Mouse (Mus musculus): ENCODE data around the gene Olfr878. TPM values are rescaled to one million over a fixed set of nuclear protein-coding genes. Genes with fewer than 3 reads are reported as not detected.

Gene Olfr878
- polyA plus RNA-seq (2015; fragmentation: Illumina TruSeq; extraction: RNeasy Lipid Tissue Mini Kit (QIAGEN cat#74804); ENCODE audit: insufficient read depth, low read depth, low replicate concordance) = not detected

GRCm38 (mm10) chr9:37917540-37917939 lies at the start of gene Olfr878:
Gene Olfr878, plus strand, starts transcription at chr9:37917840.

DNA sequence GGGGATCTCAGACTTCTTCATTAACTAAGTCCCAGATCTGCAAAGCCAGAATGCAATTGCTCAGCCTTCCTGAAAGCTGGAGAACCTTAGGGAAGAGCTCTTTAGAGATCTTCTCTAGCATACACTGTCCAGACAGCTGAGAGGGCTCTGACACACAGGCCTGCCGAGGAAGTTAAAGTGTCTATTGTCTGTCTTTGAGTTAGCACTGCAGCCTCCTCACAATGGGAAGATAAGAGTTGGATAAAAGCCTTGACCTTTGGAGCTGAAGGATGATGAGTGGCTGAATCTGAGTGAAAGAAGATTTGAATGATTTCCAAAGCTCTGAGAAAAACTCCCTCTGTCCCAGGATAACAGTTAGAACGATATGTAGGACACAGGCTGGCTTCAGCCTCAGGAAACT lies 21.0 kb upstream of the Olfr878 start, which contains the start of gene Olfr145:
Gene Olfr145 (plus strand): TSS at position 64 of the 400 bp plus-strand sequence.

Other genes with a start within 250 kb of the Olfr878 start
- not detected for gene Panx3, start 248.6 kb upstream of the Olfr878 start, polyA plus RNA-seq (2015; fragmentation: Illumina TruSeq; extraction: RNeasy Lipid Tissue Mini Kit (QIAGEN cat#74804); ENCODE audit: insufficient read depth, low read depth, low replicate concordance)
- not detected for gene Olfr160, start 201.6 kb upstream of the Olfr878 start, polyA plus RNA-seq (2015; fragmentation: Illumina TruSeq; extraction: RNeasy Lipid Tissue Mini Kit (QIAGEN cat#74804); ENCODE audit: insufficient read depth, low read depth, low replicate concordance)
- gene Olfr874, start 172.7 kb upstream of the Olfr878 start, polyA plus RNA-seq (2015; fragmentation: Illumina TruSeq; extraction: RNeasy Lipid Tissue Mini Kit (QIAGEN cat#74804); ENCODE audit: insufficient read depth, low read depth, low replicate concordance) = not detected
- not detected for gene Olfr875, start 146.0 kb upstream of the Olfr878 start, polyA plus RNA-seq (2015; fragmentation: Illumina TruSeq; extraction: RNeasy Lipid Tissue Mini Kit (QIAGEN cat#74804); ENCODE audit: insufficient read depth, low read depth, low replicate concordance)
- gene Olfr876, start 114.8 kb upstream of the Olfr878 start, polyA plus RNA-seq (2015; fragmentation: Illumina TruSeq; extraction: RNeasy Lipid Tissue Mini Kit (QIAGEN cat#74804); ENCODE audit: insufficient read depth, low read depth, low replicate concordance) = not detected
- gene Olfr877, start 63.6 kb upstream of the Olfr878 start, polyA plus RNA-seq (2015; fragmentation: Illumina TruSeq; extraction: RNeasy Lipid Tissue Mini Kit (QIAGEN cat#74804); ENCODE audit: insufficient read depth, low read depth, low replicate concordance) = not detected
- not detected for gene Olfr145, start 21.1 kb upstream of the Olfr878 start, polyA plus RNA-seq (2015; fragmentation: Illumina TruSeq; extraction: RNeasy Lipid Tissue Mini Kit (QIAGEN cat#74804); ENCODE audit: insufficient read depth, low read depth, low replicate concordance)
- not detected for gene Olfr881, start 74.0 kb downstream of the Olfr878 start, polyA plus RNA-seq (2015; fragmentation: Illumina TruSeq; extraction: RNeasy Lipid Tissue Mini Kit (QIAGEN cat#74804); ENCODE audit: insufficient read depth, low read depth, low replicate concordance)
- gene Olfr883, start 108.0 kb downstream of the Olfr878 start, polyA plus RNA-seq (2015; fragmentation: Illumina TruSeq; extraction: RNeasy Lipid Tissue Mini Kit (QIAGEN cat#74804); ENCODE audit: insufficient read depth, low read depth, low replicate concordance) = not detected
- not detected for gene Olfr884, start 128.7 kb downstream of the Olfr878 start, polyA plus RNA-seq (2015; fragmentation: Illumina TruSeq; extraction: RNeasy Lipid Tissue Mini Kit (QIAGEN cat#74804); ENCODE audit: insufficient read depth, low read depth, low replicate concordance)
- not detected for gene Olfr885, start 143.5 kb downstream of the Olfr878 start, polyA plus RNA-seq (2015; fragmentation: Illumina TruSeq; extraction: RNeasy Lipid Tissue Mini Kit (QIAGEN cat#74804); ENCODE audit: insufficient read depth, low read depth, low replicate concordance)
- gene Olfr887, start 166.2 kb downstream of the Olfr878 start, polyA plus RNA-seq (2015; fragmentation: Illumina TruSeq; extraction: RNeasy Lipid Tissue Mini Kit (QIAGEN cat#74804); ENCODE audit: insufficient read depth, low read depth, low replicate concordance) = not detected
- not detected for gene Olfr888, start 190.3 kb downstream of the Olfr878 start, polyA plus RNA-seq (2015; fragmentation: Illumina TruSeq; extraction: RNeasy Lipid Tissue Mini Kit (QIAGEN cat#74804); ENCODE audit: insufficient read depth, low read depth, low replicate concordance)
- gene Olfr889, start 197.4 kb downstream of the Olfr878 start, polyA plus RNA-seq (2015; fragmentation: Illumina TruSeq; extraction: RNeasy Lipid Tissue Mini Kit (QIAGEN cat#74804); ENCODE audit: insufficient read depth, low read depth, low replicate concordance) = not detected
- gene Olfr890, start 224.7 kb downstream of the Olfr878 start, polyA plus RNA-seq (2015; fragmentation: Illumina TruSeq; extraction: RNeasy Lipid Tissue Mini Kit (QIAGEN cat#74804); ENCODE audit: insufficient read depth, low read depth, low replicate concordance) = not detected